Mouse (Mus musculus): ENCODE data around the gene Msi2. TPM values are rescaled to one million over a fixed set of nuclear protein-coding genes. Genes with fewer than 3 reads are reported as not detected.

Msi2 gene
- polyA plus RNA-seq, 1 experiment from 2014 or later, result 25.3 TPM

GRCm38 (mm10) chr11:88638936-88639542 is 79.3 kb downstream of the Msi2 start:
- peak overlapping the region; percentile 14; the same call in 1 of the 2 replicates for H3K27ac ChIP-seq (replicated peaks)
- no peaks in the 10 kb centered on the region for H3K27me3 ChIP-seq (ENCODE audit: low read depth, poor library complexity, severe bottlenecking)
- H3K4me1 ChIP-seq, result peaks cover 62% of the 10 kb centered on the region

GRCm38 (mm10) chr11:88638254-88638653 is 80.1 kb downstream of the Msi2 start:
- Histone ChIP-seq H3K4me1 (peaks cover 57% of the 10 kb centered on the region), H3K27ac (replicated peaks) (peak overlapping the region; percentile 14; the same call in 1 of the 2 replicates), H3K36me3 (peaks cover 91% of the 10 kb centered on the region), H3K9me3 (replicated peaks) (no peaks in the 10 kb centered on the region), H3K27me3 (ENCODE audit: low read depth, poor library complexity, severe bottlenecking) (no peaks in the 10 kb centered on the region), H3K4me3 (no peak overlapping the region)
- DNase-seq (ENCODE audit: low spot score), result no peak
- 83% methylated on average over 2 of the region's 2 CpGs for WGBS

More at GRCm38 (mm10) chr11:88638936-88639542, 79.3 kb downstream of the Msi2 start:
- no peak overlapping the region for H3K4me3 ChIP-seq
- no peaks in the 10 kb centered on the region for H3K9me3 ChIP-seq (replicated peaks)
- 90% methylated on average over 6 of the region's 6 CpGs for WGBS
- no peak for DNase-seq (ENCODE audit: low spot score)
- peaks cover 91% of the 10 kb centered on the region for H3K36me3 ChIP-seq

DNA sequence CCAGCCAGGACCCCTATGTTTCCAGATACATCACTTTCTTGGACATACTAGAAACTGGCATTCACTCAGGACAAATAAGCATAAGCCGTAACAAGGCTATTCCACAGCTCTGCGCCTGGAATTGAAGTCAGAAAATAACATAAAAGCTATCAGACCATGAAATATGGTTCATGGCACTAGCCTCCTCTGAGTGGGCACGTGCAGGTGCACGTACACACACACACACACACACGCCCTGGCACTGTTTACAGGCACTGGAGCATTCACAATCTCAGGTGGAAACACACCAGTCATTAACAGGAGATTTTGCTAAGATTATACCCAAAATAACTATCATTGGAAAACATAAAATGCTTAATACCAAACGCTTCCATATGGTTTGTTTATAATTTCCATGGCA is 81.4 kb downstream of the Msi2 start:
- Histone ChIP-seq H3K27me3 (ENCODE audit: low read depth, poor library complexity, severe bottlenecking) (no peaks in the 10 kb centered on the region), H3K9me3 (replicated peaks) (no peaks in the 10 kb centered on the region), H3K27ac (replicated peaks) (no peak overlapping the region), H3K36me3 (peaks cover 85% of the 10 kb centered on the region), H3K4me1 (peaks cover 62% of the 10 kb centered on the region), H3K4me3 (no peak overlapping the region)
- DNase-seq (ENCODE audit: low spot score), result no peak
- 93% methylated on average over 6 of the region's 6 CpGs for WGBS

DNA sequence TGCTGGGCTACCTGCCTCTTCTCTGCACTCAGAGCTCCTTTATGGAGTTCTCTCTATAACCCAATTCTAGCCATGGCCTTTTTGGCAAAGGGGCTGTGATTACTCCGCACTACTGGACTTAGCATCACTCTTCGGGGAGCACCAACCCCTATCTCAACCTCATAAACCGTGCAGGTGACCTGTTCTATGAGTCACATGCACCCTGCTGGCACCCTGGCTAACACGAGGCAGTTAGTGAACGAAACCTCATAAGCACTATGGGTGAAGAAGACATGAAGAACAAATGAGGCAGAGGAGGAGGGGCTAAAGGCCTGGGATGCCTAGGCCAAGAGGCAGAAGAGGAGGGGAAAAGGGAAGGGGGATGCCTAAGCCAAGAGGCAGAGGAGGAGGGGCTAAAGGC is 82.0 kb downstream of the Msi2 start:
- H3K27me3 ChIP-seq (ENCODE audit: low read depth, poor library complexity, severe bottlenecking), result no peaks in the 10 kb centered on the region
- 91% methylated on average over 5 of the region's 5 CpGs for WGBS
- H3K4me3 ChIP-seq, result no peak overlapping the region
- 0 out of 2 replicates have a peak overlapping the region, but pooled peaks have one; percentile 17 for H3K27ac ChIP-seq (replicated peaks)
- no peak for DNase-seq (ENCODE audit: low spot score)
- peaks cover 81% of the 10 kb centered on the region for H3K36me3 ChIP-seq
- H3K9me3 ChIP-seq (replicated peaks), result no peaks in the 10 kb centered on the region
- peaks cover 65% of the 10 kb centered on the region for H3K4me1 ChIP-seq

DNA sequence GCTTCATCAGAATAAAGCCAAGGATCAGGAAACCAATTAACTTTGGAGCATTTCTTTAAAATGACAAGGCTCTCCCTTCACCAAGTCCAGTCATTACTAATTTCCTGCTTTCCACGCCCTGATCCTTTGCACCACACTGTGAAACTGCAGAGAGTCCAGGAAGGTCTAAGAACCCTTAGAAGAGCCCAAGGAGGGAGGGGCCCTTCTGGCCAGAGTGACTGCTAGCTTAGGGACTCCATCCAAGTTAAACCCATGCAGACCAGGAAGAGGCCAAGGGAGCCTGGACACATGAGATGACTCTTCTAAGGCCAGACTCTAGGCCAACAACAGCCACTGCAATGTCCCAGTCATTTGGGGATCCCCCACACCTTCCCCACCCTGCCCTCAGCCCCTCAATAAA is 83.7 kb downstream of the Msi2 start:
- H3K27ac ChIP-seq (replicated peaks), result 0 out of 2 replicates have a peak overlapping the region, but pooled peaks have one; percentile 20
- H3K27me3 ChIP-seq (ENCODE audit: low read depth, poor library complexity, severe bottlenecking), result no peaks in the 10 kb centered on the region
- peaks cover 69% of the 10 kb centered on the region for H3K36me3 ChIP-seq

DNA sequence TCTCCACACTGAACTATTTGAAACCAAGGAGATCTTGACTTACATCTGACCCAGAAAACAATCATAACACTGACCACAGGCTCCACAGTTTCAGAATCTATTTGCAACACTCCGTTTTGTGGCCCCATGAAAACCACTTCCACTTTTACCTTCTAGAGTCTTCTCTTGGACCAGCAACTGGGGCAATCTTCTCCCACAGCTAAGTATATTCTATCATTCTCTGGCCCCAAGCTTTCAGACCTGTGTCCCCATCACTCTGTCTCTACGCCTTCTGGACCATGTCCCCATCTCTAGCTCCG is 86.4 kb downstream of the Msi2 start:
- peak overlapping the region; percentile 47; the same call in 1 of the 2 replicates for H3K27ac ChIP-seq (replicated peaks)
- 86% methylated on average over 3 of the region's 3 CpGs for WGBS

More for the DNA sequence above, 83.7 kb downstream of the Msi2 start:
- no peaks in the 10 kb centered on the region for H3K9me3 ChIP-seq (replicated peaks)
- peaks cover 69% of the 10 kb centered on the region for H3K4me1 ChIP-seq
- 78% methylated on average over 1 of the region's 1 CpGs for WGBS
- H3K4me3 ChIP-seq, result no peak overlapping the region
- DNase-seq (ENCODE audit: low spot score), result no peak

GRCm38 (mm10) chr11:88631084-88631931 is 87.0 kb downstream of the Msi2 start:
- 83% methylated on average over 8 of the region's 8 CpGs for WGBS
- H3K4me1 ChIP-seq, result peaks cover 73% of the 10 kb centered on the region

More for the DNA sequence above, 86.4 kb downstream of the Msi2 start:
- Histone ChIP-seq H3K4me3 (no peak overlapping the region), H3K9me3 (replicated peaks) (no peaks in the 10 kb centered on the region), H3K4me1 (peaks cover 72% of the 10 kb centered on the region), H3K27me3 (ENCODE audit: low read depth, poor library complexity, severe bottlenecking) (no peaks in the 10 kb centered on the region), H3K36me3 (peaks cover 62% of the 10 kb centered on the region)
- no peak for DNase-seq (ENCODE audit: low spot score)

GRCm38 (mm10) chr11:88629619-88630018 is 88.7 kb downstream of the Msi2 start:
- 19% methylated on average over 4 of the region's 4 CpGs for WGBS
- Histone ChIP-seq H3K4me3 (peak overlapping the region; percentile 23; the same call in 1 of the 2 replicates), H3K4me1 (peaks cover 83% of the 10 kb centered on the region), H3K27me3 (ENCODE audit: low read depth, poor library complexity, severe bottlenecking) (no peaks in the 10 kb centered on the region), H3K9me3 (replicated peaks) (no peaks in the 10 kb centered on the region), H3K36me3 (peaks cover 47% of the 10 kb centered on the region), H3K27ac (replicated peaks) (peak overlapping the region; percentile 88)
- peak; percentile 43 for DNase-seq (ENCODE audit: low spot score)

More at GRCm38 (mm10) chr11:88631084-88631931, 87.0 kb downstream of the Msi2 start:
- Histone ChIP-seq H3K36me3 (peaks cover 60% of the 10 kb centered on the region), H3K9me3 (replicated peaks) (no peaks in the 10 kb centered on the region), H3K27me3 (ENCODE audit: low read depth, poor library complexity, severe bottlenecking) (no peaks in the 10 kb centered on the region), H3K4me3 (no peak overlapping the region), H3K27ac (replicated peaks) (peak overlapping the region; percentile 58; the same call in 1 of the 2 replicates)
- DNase-seq (ENCODE audit: low spot score), result no peak

DNA sequence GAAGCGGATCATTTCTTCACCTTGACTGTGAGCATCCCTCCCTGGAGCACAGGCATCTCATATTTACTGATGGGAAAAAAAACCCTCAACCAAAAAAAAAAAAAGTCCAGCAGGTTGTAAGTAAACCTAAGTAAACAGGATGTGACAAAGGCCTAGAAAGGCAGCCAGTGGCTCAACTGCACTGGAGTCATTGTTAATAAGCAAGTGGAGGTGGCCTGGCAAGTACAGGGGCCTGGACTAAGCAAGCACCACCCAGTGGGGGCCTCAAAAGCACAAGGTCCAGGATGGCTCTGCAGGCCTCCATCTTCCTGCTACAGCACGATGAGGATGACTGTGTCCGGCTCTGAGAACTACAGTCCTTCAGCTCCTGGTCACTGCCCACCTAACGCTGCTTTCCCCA is 89.1 kb downstream of the Msi2 start:
- Histone ChIP-seq H3K27ac (replicated peaks) (peak overlapping the region; percentile 88), H3K27me3 (ENCODE audit: low read depth, poor library complexity, severe bottlenecking) (no peaks in the 10 kb centered on the region), H3K9me3 (replicated peaks) (no peaks in the 10 kb centered on the region), H3K36me3 (peaks cover 42% of the 10 kb centered on the region), H3K4me1 (peaks cover 85% of the 10 kb centered on the region), H3K4me3 (peak overlapping the region; percentile 23; the same call in 1 of the 2 replicates)
- DNase-seq (ENCODE audit: low spot score), result no peak
- WGBS, result 57% methylated on average over 4 of the region's 4 CpGs

GRCm38 (mm10) chr11:88628676-88629075 is 89.6 kb downstream of the Msi2 start:
- peaks cover 87% of the 10 kb centered on the region for H3K4me1 ChIP-seq

DNA sequence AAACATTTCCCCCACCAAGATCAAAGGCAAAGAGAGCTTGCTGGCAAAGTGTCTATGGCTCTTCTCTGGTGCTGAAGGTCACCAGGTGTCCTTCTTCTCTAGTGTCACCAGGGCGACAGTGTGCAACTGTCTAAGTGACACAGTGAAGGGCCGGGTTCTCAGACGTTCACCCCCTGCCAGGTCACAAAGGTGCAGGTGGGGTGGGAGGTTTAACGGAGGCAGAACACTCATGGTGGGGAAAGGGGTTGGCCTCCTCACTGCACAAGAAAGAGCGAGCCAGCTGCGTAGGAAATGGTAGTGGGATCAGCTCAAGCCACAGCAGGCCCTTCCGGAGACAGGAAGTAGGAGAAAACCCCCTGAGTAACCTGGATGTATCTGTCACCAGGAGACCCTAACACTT is 91.0 kb downstream of the Msi2 start:
- no peaks in the 10 kb centered on the region for H3K27me3 ChIP-seq (ENCODE audit: low read depth, poor library complexity, severe bottlenecking)
- H3K27ac ChIP-seq (replicated peaks), result peak overlapping the region; percentile 43
- no peak overlapping the region for H3K4me3 ChIP-seq
- DNase-seq (ENCODE audit: low spot score), result no peak
- peaks cover 34% of the 10 kb centered on the region for H3K36me3 ChIP-seq
- WGBS, result 71% methylated on average over 7 of the region's 7 CpGs
- H3K9me3 ChIP-seq (replicated peaks), result no peaks in the 10 kb centered on the region
- H3K4me1 ChIP-seq, result peaks cover 98% of the 10 kb centered on the region

More at GRCm38 (mm10) chr11:88628676-88629075, 89.6 kb downstream of the Msi2 start:
- DNase-seq (ENCODE audit: low spot score), result no peak
- H3K36me3 ChIP-seq, result peaks cover 38% of the 10 kb centered on the region
- H3K27ac ChIP-seq (replicated peaks), result peak overlapping the region; percentile 88
- 75% methylated on average over 3 of the region's 3 CpGs for WGBS
- H3K4me3 ChIP-seq, result no peak overlapping the region
- no peaks in the 10 kb centered on the region for H3K9me3 ChIP-seq (replicated peaks)
- no peaks in the 10 kb centered on the region for H3K27me3 ChIP-seq (ENCODE audit: low read depth, poor library complexity, severe bottlenecking)

DNA sequence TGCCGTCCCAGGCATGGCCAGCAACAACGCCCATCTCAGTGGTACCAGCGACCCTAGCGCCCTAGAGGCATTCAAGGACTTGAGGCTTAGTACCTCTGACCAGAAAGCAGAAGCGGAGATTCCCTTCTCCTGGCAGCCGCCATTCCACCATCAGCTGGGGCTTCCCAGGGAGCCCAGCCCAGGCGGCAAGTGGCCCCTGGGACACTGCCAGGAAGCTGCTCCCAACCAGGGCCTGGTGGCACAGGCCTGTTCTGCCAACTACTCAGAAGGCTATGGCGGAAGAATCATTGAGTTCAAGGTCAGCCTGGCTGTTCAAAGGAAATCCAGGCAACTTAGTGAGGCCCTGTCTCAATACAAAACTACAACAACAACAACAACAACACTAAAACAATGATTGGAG is 91.7 kb downstream of the Msi2 start:
- Histone ChIP-seq H3K27ac (replicated peaks) (peak overlapping the region; percentile 55), H3K27me3 (ENCODE audit: low read depth, poor library complexity, severe bottlenecking) (no peaks in the 10 kb centered on the region), H3K36me3 (peaks cover 35% of the 10 kb centered on the region), H3K4me3 (no peak overlapping the region), H3K9me3 (replicated peaks) (no peaks in the 10 kb centered on the region), H3K4me1 (peaks cover 98% of the 10 kb centered on the region)
- 79% methylated on average over 8 of the region's 8 CpGs for WGBS
- DNase-seq (ENCODE audit: low spot score), result no peak

DNA sequence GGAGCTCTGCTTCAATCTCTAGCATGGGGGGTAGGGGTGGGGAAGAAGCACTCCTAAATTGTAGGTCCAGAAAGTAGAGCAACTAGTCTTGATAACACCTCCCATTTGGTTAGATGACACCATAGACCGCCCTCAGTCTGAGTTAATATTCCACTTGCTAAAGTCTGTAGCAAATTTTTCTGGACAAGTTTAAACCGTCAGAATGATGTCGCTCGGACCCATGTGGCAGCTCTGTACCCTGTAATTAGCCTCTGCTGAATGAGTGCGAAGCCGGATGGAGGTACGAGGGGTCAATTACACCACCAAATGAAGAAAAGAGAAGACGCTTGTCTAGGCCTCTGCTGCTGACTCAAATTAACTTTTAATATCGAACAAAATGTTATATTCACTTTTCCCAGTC is 92.3 kb downstream of the Msi2 start:
- H3K27ac ChIP-seq (replicated peaks), result no peak overlapping the region
- no peak for DNase-seq (ENCODE audit: low spot score)
- WGBS, result 91% methylated on average over 9 of the region's 9 CpGs
- H3K27me3 ChIP-seq (ENCODE audit: low read depth, poor library complexity, severe bottlenecking), result no peaks in the 10 kb centered on the region
- H3K4me1 ChIP-seq, result peaks cover 98% of the 10 kb centered on the region
- no peaks in the 10 kb centered on the region for H3K9me3 ChIP-seq (replicated peaks)
- peaks cover 39% of the 10 kb centered on the region for H3K36me3 ChIP-seq
- no peak overlapping the region for H3K4me3 ChIP-seq
